Mouse (Mus musculus): ENCODE data around the gene Cks2.
"Not testable (repeated sequence)": the region's sequence is repeated elsewhere in the genome, so short reads cannot be mapped to it uniquely, and the experiment has no call there.

Gene Cks2

DNA sequence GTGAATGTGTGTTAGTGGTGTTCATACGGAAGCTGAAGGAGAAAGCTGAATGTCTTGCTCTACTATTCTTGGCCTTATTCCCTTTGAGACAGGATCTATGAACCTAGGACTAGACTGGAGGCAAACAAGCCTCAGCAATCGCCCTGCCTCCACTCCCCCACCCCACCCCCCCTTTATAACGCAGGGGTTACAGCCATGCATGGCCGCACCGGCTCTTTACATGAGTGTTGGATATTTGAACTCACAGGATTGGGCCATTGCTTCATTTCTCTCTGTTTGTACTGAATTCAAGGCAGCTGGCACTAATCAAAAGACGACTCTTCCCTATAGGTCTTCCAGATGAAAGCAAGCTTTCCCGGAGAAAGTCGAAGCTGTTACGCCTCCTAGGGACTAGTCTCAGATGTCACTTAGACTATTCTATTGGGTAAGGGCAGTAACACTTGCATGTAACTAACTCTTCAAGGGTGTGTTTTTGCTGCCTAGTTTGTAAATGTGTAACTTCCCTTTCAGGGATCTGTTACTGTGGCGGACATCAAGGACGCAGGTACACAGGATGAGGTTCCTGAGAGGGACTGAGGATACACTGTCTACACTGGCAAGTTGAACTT, 2.8 kb upstream of the Cks2 start:
- no peak for DNase-seq

- no peak for DNase-seq
These were observed 856 bp upstream of the Cks2 start for GRCm38 (mm10) chr13:51643924-51644828.

- DNase-seq, result peak; percentile 44
These were observed 840 bp downstream of the Cks2 start for GRCm38 (mm10) chr13:51645872-51646271.

DNA sequence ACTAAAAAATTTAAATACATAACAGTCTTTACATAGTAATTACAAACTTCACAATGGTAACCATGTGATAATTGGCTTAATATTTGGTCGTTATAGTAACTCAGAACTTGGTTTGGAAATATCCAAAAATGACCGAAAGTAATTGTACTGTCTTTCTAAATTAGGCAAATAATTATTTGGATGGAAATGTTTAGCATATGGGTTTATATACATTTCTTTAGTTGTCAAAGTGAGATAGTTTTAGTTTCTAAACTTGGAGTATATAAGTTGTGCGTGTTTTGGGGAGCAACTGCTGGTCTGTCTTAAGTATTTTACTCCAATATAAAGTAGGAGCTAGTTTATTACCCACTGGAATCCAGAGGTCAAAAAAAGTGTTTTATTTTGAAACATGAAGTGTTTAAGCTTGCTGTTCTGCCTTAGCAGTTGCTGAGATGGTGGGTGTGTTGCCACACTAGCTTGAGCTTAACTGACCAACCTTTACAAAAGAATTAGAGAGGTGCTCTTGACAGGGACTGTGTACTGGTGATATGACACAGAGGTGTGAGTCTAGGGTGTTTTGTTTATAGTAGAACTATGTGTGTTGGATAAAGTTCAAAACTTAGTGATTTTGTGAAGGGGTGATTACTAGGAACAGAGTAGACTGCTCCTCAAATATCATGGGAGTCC, 1.5 kb downstream of the Cks2 start:
- no peak for DNase-seq

DNA sequence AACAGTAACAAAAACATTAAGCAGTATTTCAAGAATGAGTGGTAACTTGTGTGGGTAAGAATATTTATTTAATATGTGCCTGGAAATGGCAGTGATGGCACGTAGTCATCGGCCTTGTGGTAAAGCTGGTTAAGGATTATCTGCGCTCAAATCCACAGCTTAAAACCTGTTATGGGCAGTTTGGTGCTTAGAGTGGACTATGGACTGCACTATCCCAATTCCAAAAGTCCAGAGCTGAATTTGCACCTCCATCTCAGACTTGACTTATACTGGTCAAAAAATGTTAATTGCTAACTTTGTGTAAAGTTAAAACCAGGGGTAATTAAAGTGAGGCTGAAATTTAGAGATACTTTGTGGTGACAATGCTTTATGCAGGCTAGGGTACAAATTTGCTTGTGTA, 2.7 kb downstream of the Cks2 start:
- no peak for DNase-seq

- DNase-seq, result no peak
These were observed 3.2 kb downstream of the Cks2 start for GRCm38 (mm10) chr13:51648237-51648636.

GRCm38 (mm10) chr13:51649740-51650139, 4.7 kb downstream of the Cks2 start:
- no peak for DNase-seq

GRCm38 (mm10) chr13:51651408-51652064, 6.5 kb downstream of the Cks2 start, which contains the start of gene Secisbp2:
Gene Secisbp2, plus strand, starts transcription at chr13:51651697.
- peak; percentile 95 for DNase-seq

DNA sequence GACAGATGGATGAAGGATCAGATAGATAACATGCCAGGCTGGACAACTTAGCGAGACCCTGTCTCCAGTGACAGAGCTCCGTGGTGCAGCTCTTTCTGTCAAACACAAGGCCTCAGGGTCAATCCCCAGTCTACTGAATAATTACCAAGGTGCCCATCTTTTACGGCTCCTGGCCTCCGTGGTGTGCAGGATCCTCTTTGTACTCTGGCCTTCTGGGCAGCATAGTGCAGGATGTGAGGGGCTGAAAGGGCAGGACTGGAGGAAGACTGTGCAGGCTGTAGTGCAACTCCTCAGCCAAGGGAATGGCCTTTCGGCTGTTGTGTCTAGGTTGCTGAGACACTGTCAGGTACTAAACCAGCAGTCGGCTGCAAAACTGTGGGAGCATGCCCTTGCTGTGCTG, 8.1 kb downstream of the Cks2 start:
- DNase-seq, result no peak

DNA sequence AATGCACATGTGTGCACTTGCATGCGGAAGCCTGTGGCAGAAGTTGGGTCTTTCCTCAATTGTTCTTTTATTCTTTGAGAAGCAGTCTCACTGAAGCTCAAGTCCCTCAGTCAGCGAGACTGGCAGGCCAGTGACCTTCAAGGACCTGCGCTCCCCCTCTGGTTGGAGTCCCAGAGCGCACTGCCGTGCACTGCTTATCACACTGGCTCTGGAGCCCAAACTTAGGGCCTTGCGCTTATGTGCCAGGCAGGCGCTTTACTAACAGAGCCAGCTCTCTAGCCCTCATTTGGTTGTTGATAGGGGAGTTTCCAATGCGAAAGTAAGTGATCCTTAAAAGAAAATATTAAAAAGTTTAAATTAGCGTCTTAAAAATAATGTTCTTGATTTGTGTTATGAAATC, 8.9 kb downstream of the Cks2 start:
- DNase-seq, result no peak

DNA sequence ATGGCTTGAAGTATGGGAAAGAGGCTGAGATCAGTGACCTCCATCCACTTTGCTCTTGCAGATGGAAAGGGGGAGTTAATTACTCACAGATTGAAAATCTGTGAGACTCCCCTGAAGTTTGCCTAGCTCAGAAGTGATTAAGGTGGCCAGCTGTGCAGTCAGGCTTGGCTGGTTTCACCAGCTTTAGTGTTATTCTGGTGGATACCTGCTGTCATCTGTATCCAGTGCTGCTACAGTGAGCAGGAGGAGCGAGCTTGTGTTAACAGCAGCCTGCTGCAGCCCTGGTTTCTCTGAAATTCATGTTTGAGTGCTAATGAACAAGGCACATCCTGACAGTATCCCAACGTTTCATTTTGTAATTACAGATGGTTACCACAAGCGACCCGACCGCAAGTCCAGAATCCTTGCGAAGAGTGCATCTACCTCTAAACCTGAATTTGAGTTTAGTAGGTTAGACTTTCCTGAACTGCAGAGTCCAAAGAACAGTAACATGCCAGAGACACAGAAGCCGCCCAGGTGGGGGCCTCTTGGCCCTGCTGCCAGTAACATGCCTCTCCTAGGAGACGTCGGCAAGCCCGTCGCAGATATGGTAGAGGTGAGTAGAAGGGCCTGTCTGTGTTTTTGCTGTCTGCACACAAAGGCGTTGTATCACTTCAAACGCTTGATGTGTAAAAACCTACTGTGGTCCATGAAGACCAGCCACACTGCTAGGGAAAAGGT, 11.6 kb downstream of the Cks2 start:
- DNase-seq, result no peak

DNA sequence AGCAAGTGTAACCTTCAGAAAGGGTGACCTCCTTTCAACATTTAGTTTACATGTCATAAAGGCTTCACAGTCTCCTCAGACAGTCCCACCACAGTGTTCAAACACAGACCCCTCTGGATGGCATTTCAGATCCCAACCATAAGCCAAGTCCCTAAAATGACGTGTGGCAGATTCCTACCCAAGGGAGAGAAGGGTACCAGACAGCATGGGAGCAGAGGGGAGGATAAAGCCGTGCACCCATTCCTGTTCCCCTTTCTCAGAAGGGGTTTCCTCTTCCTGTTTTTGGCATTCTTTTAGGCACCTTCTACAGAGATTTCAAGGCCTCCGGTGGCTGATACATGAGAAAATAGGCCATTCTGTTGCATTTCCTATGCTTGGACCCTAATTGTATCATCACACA, 13.1 kb downstream of the Cks2 start:
- DNase-seq, result no peak

- DNase-seq, result no peak
These were observed 14.5 kb downstream of the Cks2 start for GRCm38 (mm10) chr13:51659573-51659972.

DNA sequence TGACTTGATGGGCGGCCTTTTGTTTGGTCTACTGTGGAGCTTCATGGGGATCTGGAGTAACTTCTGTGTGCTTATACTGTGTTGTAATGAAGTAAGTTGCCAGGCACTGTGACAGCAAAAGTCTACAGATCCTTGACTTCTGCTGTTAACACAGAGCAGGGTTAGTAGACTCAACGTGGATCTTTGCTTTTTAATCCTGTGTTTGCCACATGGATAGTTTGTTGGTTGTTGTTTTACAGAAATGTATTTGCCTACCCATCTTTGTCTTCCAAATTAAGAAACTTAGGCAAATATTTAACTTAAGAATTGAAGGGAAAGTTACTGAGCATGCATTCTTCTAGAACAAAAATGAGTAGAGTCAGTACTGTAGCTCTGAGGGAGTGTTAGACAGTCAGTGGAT, 18.5 kb downstream of the Cks2 start:
- DNase-seq, result no peak

DNA sequence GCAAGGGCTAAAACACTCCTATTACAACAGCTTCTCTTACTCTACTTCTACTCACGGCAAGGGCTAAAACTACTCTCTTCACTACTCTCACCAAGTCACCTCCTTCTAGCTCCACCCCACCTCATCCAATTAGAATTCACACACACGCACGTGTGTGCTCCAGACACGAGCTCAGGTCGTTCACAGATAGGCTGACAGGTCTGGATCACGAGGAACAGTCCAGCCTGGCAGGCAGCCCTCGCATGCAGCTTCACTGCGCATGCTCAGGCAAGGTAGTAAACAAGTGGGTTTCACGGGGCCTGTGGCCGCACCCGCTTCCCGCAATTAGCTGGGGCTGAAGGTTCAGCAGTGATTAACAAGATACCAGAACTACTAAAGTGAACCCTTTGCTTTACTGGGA, 23.2 kb downstream of the Cks2 start:
- DNase-seq, result not testable (repeated sequence)

GRCm38 (mm10) chr13:51676641-51677040, 31.6 kb downstream of the Cks2 start:
- no peak for DNase-seq

DNA sequence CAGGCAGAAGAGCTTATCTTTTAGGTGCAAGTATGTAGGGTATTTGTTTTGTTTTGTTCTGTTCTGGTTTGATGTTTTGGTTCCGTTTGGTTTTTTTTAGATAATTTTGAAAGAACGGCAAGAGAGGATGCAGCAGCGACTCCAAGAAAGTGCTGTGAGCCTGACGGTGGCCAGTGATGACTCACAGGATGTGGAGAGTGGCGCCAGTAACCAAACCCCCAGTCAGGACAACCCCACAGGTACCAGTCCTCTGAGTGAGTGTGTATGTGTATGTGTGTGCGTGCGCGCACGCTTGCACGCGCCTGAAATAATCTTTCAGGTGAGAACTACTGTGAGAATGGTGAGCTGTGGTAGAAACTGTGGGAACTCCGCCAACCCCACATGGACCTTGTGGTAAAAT, 32.0 kb downstream of the Cks2 start:
- DNase-seq, result no peak

GRCm38 (mm10) chr13:51677630-51678185, 32.7 kb downstream of the Cks2 start:
- DNase-seq, result no peak

DNA sequence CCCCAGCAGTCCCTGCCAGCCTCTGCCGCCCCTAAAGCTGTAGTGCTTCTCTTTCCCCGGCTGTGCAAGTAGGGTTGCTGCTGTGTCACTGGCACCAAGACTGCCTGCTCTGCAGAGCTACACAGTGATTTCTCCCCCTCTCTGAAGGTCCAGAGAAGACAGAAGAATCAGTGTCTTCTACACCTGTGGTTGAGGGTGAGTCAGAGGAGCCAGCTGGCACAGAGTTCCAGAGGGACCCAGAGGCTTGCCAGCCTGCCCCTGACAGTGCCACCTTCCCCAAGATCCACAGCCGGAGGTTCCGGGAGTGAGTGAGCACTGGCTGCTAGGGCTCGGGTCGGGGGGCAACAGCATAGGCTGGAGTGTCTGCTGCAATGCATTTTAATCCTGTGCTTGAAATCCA, 33.7 kb downstream of the Cks2 start:
- no peak for DNase-seq

DNA sequence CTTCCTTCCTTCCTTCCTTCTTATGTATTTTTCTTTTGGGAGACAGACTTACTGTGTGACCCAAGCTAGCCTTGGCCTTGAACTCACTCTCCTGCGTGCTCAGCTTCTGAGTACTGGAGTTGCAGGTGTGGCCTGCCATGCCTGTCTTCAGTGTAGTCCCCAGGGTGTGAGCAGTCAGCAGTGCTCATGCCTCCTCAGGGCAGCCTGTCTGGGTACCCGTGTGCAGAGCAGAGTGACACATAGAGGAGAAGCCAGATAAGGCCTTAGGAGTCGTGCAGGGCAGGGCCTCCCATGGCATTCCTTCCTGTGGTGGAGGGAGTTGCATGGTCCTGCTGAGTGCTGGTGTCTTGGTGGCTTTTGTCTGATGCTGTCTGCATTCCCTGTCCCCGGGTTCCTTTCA, 34.3 kb downstream of the Cks2 start:
- DNase-seq, result no peak

DNA sequence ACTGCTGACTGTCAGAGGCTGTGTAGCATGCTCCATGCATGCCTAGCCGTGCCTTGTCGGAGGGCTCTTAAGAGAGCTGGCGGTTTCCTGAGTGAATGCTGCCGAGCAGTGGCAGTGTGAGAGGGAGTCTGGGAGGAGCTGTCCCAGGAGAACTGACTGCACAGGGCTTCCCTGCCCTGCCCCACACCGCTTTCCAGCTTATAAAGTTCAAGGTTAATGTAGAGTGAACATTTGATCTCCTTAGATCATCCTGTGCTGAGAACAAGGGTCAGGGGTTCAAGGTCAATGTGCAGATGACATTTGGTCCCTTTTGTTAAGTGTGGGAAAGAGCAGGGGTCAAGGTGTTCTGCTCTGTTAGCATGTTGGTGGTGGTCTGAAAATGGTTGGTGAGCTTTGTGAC, 36.0 kb downstream of the Cks2 start:
- DNase-seq, result no peak

GRCm38 (mm10) chr13:51681634-51682033, 36.6 kb downstream of the Cks2 start:
- no peak for DNase-seq
